Mouse (Mus musculus): Measurements from ENCODE around the gene Stim2.

GRCm38 (mm10) chr5:54101960-54102359 is 103.7 kb downstream of the Stim2 start:
- no peak for TF ChIP-seq CTCF (IDR thresholded peaks at IDR 0.05; ENCODE audit: insufficient read depth, low read depth, low read length)
- TF ChIP-seq POLR2A (IDR thresholded peaks at IDR 0.05; ENCODE audit: insufficient read depth, low read depth, low read length): no peak

Measured in olfactory bulb, adult 2 months (tissue).